Mouse (Mus musculus) adrenal gland, adult (tissue): ENCODE data around the gene Ywhae.

Experiments used
- DNase-seq, 2 experiments: peaks; one replicate each; pipeline ENCODE4 v3.0.0; 2022 to 2023; ENCODE audit warnings: low spot score in 1 of 2; ENCODE audit not compliant: inconsistent age in 2 of 2

The Ywhae gene

GRCm38 (mm10) chr11:75736978-75737377 is 4.3 kb downstream of the Ywhae start:
- DNase-seq, result no peak

GRCm38 (mm10) chr11:75737806-75738476 is 5.3 kb downstream of the Ywhae start:
- no peak for DNase-seq

GRCm38 (mm10) chr11:75738477-75738821 is 5.8 kb downstream of the Ywhae start:
- DNase-seq, result no peak

DNA sequence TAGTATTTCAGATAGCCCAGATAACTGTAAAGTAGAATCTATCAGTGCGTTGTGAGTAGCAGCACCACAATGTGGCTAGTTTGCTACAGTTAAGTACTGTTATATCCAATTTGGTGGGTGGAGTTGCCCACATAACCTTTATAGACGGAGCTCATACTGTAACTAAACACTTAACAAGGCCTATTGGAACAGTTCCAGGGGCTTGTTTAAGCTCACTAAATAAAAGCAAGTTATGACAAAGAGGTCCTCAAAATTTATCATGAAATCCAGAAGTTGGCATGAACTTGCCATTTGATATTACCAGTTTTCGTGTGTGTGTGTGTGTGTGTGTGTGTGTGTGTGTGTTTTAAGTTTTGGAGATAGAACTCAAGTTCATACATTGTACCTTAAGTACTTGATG is 7.5 kb downstream of the Ywhae start:
- DNase-seq, result peak in 1 of 2 experiments; percentile 49

GRCm38 (mm10) chr11:75741615-75742014 is 8.9 kb downstream of the Ywhae start:
- DNase-seq, result no peak

GRCm38 (mm10) chr11:75744761-75745160 is 12.1 kb downstream of the Ywhae start:
- peak in 1 of 2 experiments; percentile 26 for DNase-seq

DNA sequence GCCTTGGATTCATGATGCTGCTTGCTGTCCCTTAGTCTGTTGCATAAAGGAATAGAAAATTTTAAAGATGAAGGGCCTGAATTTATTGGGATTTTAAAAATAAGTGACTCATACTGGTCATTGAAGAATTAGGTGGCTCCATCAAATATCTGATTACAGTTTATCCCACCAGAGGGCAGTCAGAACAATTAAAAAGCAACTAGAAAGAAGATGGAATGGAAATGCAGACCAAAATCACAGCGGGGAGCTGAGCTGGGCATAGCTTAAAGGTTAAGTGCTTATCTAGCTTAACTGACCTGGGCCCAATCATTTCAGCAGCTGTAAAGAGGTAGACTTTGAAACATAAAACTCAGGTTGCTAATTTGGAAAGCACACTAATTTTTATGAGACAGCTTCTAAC is 17.9 kb downstream of the Ywhae start:
- peak in 1 of 2 experiments; percentile 61 for DNase-seq

DNA sequence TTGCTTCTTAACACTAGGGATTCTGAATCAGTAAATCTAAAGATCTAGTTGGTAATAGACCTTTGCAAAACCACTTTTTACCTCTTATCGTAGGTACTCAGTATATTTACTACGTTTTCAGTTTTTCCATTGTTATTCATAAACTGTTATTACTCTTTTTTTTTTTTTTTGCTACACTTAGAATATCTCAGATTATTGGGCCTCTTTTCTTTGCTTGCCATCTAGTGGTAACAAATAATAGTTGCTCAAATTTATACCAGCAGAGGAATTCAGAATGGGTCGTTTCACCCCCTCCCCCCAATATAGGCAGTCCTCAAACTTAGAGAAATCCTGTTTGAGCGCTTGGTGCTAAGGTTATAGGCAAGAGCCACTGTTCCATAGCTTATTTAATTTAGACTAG is 18.4 kb downstream of the Ywhae start:
- no peak for DNase-seq

- no peak for DNase-seq
Observed at GRCm38 (mm10) chr11:75756687-75757086, 24.0 kb downstream of the Ywhae start.

- DNase-seq, result no peak
Observed at GRCm38 (mm10) chr11:75758553-75758952, 25.9 kb downstream of the Ywhae start.

DNA sequence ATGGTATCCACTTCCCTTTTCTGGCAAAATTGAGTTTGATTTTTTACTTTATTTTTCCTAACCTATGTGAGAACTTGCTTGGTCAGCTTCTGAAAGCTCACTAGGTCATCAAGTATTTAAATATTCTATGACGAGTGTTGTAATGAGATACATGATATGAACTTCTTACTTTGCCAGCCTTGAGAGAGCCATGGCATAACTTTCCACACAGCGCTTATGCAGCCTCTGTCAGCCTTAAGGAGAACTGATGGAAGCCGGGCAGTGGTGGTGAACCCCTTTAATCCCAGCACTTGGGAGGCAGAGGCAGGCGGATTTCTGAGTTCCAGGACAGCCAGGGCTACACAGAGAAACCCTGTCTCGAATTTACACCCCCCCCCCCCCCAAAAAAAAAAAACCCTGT is 28.1 kb downstream of the Ywhae start:
- DNase-seq, result no peak

DNA sequence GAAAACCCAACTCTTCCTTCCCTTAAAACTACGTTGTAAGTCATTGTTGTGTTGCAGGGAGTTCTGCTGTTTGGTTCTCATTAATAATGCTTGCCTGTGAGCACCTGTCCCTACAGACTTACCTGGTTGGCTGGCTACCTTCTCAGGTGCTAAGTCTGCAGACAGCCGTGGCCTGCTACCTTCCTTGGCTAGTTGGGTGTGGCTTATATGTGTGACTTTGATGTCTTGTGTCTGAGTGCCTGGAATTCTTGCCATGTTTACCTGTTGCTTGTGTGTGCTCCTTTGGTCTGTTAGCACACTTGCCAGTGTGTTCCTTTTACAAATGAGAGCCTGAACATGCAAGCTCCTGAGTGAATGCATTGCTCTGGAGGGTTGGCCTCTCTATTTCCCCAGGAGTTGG is 30.0 kb downstream of the Ywhae start:
- DNase-seq, result no peak

- DNase-seq, result no peak
Observed at GRCm38 (mm10) chr11:75764521-75765023, 31.9 kb downstream of the Ywhae start.

DNA sequence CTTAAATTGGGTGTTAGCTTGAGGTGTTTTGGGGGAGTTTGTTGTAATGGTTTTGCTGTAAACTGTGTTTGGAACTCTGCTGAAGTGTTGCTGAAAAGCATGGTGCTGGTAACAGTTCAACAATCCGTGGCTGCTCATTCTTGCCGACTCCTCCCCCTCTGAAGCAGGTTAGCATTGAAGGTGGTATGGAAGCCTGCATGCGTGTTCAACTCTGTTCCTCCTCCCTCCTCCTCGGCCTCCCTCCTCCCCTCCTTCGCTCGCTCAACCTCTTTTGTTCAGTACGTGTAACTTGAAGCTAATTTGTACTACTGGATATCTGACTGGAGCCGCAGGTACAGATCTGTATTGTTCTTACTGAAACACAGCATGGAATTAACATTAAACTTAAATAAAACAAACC is 32.5 kb downstream of the Ywhae start:
- DNase-seq, result no peak

- no peak for DNase-seq
Observed at GRCm38 (mm10) chr11:75767014-75767413, 34.3 kb downstream of the Ywhae start.

DNA sequence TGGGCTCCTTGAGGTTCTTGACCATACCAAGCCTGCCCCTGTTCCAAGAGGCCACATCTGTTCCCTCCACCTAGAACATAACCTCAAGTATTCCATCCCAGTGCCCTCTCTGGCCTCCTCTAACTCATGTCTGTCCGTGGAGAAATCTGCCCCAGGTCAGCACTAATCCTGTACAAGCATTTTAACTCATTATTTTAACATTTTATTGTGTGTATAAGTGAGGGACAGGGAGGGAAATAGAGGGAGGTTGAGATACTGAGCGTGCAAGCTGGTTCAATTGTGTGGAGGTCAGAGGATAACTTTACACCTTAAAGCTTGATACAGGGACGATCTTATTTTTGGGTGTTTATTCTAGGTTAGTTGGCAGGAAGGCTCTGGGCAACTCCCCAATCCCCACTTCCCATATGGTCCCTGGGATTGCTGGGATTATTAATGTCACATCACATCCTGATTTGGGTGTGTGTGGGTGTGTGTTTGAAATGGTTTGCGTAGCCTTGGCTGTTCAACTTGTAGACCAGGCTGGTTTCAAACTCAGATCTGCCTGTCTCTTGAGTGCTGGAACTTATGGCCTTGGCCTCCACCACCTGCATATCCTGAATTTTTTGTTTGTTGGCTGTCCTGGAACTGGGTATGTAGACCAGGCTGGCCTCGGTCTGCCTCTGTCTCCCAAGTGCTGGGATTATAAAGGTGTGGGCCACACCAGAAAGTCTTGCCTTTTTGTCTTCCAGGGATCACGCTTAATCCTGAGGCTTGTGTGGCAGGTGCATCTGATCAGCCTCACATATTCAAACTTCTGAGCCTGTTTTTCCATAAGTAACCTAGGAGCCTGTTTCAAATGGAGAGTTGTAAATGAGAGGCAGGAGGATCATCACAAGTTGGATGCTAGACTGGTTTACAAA is 35.7 kb downstream of the Ywhae start:
- DNase-seq, result peak in 1 of 2 experiments; percentile 51

GRCm38 (mm10) chr11:75769206-75769605 is 36.5 kb downstream of the Ywhae start:
- DNase-seq, result peak; percentile 89 to 94

DNA sequence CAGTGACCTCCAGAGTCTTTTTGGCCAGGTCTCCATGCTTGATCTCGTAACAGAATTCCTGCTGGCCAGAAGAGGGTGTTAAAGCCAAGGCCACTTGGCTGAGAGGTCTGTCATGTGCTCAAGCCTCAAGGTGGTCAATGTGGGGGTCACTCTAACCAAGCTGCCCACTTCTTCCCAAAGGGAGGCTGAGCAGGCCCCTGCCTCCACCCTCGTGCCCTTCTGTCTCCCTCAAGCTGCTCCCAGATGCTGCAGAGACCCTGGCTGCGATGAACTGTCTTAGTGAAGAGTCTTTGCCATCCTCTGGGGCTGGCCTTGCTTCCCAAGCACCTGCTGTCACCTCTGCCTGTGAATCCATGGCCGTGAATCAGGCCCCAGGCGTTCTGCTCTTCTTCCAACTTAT is 39.9 kb downstream of the Ywhae start:
- peak in 1 of 2 experiments; percentile 65 for DNase-seq

- DNase-seq, result no peak
Observed at GRCm38 (mm10) chr11:75775919-75776318, 43.2 kb downstream of the Ywhae start.

DNA sequence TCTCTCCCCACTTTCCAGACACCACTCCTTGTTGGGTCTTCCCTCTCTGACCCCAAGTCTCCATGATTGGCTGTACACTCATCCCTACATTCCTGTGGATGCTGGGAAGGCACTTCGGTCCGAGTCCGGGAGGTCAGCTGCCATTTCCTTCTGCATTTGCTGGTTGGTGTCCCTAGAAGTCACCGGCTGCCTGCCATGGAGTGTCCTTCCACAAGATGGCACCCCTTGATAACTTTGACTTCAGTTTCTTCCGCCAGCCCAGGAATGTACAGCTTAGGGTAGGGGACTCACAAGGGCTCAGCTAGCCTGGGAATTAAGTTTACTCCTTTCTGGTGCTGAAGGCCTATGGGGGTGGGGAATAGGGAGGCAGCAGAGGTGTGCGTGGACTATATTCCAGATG is 49.2 kb downstream of the Ywhae start:
- peak; percentile 76 to 94 for DNase-seq

- no peak for DNase-seq
Observed at GRCm38 (mm10) chr11:75783799-75784198, 51.1 kb downstream of the Ywhae start.

- no peak for DNase-seq
Observed at GRCm38 (mm10) chr11:75785897-75786296, 53.2 kb downstream of the Ywhae start.
